Mouse (Mus musculus): ENCODE data around the gene Brwd1. TPM values are rescaled to one million over a fixed set of nuclear protein-coding genes. Genes with fewer than 3 reads are reported as not detected.
A peak's percentile ranks its signal among the peaks of the same experiment; 100 is the strongest.
"Not testable (repeated sequence)": the region's sequence is repeated elsewhere in the genome, so short reads cannot be mapped to it uniquely, and the experiment has no call there.

Gene Brwd1
- polyA plus RNA-seq, 1 experiment = 48.5 TPM

DNA sequence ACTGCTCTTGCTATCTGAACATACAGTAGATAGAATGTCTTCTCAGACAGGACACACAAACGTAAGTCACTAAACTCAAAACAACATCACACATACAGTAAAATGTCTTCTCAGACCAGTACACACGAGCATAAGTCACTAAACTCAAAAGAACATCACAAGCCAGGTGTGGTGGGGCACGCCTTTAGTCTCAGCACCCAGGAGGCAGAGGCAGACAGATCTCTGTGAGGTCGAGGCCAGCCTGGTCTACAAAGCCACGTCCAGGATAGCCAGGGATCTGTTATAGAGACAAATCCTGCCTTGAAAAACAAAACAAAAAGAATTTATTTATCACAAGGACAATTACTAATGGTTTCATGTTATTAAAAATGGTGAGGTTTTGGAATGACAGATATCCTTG, 56.1 kb downstream of the Brwd1 start:
- no peak overlapping the region for H3K27ac ChIP-seq (ENCODE audit: control insufficient read depth, insufficient read depth, low read length)
- H3K4me1 ChIP-seq (replicated peaks; ENCODE audit: control insufficient read depth, insufficient read depth, low read length) = no peaks in the 10 kb centered on the region
- no peak for DNase-seq
- 96% methylated on average over 5 of the region's 5 CpGs for WGBS
- no peak overlapping the region for H3K4me3 ChIP-seq (ENCODE audit: control insufficient read depth, insufficient read depth, low read length)
- no peaks in the 10 kb centered on the region for H3K27me3 ChIP-seq (ENCODE audit: control insufficient read depth, insufficient read depth, low read length)
- TF ChIP-seq CTCF (IDR thresholded peaks at IDR 0.05; ENCODE audit: borderline replicate concordance, control insufficient read depth, extremely low read depth, insufficient read depth, low read length, poor library complexity) (no peak), POLR2A (IDR thresholded peaks at IDR 0.05; ENCODE audit: control insufficient read depth, extremely low read depth, insufficient read depth, low read length, poor library complexity) (no peak)
- peaks cover 82% of the 10 kb centered on the region for H3K36me3 ChIP-seq (ENCODE audit: control insufficient read depth, insufficient read depth, low read length)

DNA sequence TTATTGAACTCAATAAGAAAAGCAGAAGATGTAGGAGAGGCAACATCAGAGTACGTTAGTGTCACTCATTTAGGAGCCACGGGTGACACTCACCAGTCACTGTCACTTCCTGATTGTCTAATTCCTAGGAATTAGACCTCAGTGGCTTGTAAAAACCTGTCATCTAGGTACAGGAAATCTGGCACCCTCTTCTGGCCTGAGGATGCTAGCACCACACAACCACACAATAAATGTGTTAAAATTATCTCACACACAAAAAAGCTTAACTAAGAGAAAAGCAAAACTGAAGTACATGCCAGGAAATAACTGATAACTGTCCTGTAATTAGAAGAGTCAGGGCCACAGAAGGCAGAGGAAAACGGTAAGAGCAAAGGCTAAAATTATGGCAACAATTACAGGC, 57.1 kb downstream of the Brwd1 start:
- TF ChIP-seq CTCF (IDR thresholded peaks at IDR 0.05; ENCODE audit: borderline replicate concordance, control insufficient read depth, extremely low read depth, insufficient read depth, low read length, poor library complexity) (no peak), POLR2A (IDR thresholded peaks at IDR 0.05; ENCODE audit: control insufficient read depth, extremely low read depth, insufficient read depth, low read length, poor library complexity) (no peak)
- Histone ChIP-seq H3K27ac (ENCODE audit: control insufficient read depth, insufficient read depth, low read length) (no peak overlapping the region), H3K27me3 (ENCODE audit: control insufficient read depth, insufficient read depth, low read length) (no peaks in the 10 kb centered on the region), H3K4me1 (replicated peaks; ENCODE audit: control insufficient read depth, insufficient read depth, low read length) (no peaks in the 10 kb centered on the region), H3K36me3 (ENCODE audit: control insufficient read depth, insufficient read depth, low read length) (peaks cover 82% of the 10 kb centered on the region), H3K4me3 (ENCODE audit: control insufficient read depth, insufficient read depth, low read length) (no peak overlapping the region)
- 87% methylated on average over 3 of the region's 3 CpGs for WGBS
- DNase-seq = no peak

DNA sequence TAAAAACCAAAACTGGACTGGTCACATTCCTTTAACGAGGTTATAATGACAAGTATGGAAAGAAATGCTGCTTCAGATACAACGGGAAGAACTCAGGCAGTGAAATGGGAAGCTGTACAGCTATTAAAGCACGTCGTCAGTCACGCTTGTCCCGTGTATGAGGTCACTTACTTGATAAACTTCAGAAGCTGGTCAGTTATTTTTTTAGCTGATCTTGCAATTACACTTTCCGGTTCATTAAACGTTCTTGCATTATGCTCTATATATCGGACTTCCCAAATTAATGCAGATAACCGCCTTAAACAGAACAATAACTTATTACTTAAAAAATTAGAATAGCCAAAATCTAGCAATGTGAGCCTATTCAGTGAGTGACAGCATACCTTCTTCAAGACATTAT, 61.3 kb downstream of the Brwd1 start:
- 95% methylated on average over 10 of the region's 10 CpGs for WGBS
- H3K36me3 ChIP-seq (ENCODE audit: control insufficient read depth, insufficient read depth, low read length) = peaks cover 81% of the 10 kb centered on the region
- no peaks in the 10 kb centered on the region for H3K27me3 ChIP-seq (ENCODE audit: control insufficient read depth, insufficient read depth, low read length)
- no peaks in the 10 kb centered on the region for H3K4me1 ChIP-seq (replicated peaks; ENCODE audit: control insufficient read depth, insufficient read depth, low read length)
- no peak overlapping the region for H3K27ac ChIP-seq (ENCODE audit: control insufficient read depth, insufficient read depth, low read length)
- no peak overlapping the region for H3K4me3 ChIP-seq (ENCODE audit: control insufficient read depth, insufficient read depth, low read length)
- DNase-seq = no peak
- no peak for TF ChIP-seq CTCF (IDR thresholded peaks at IDR 0.05; ENCODE audit: borderline replicate concordance, control insufficient read depth, extremely low read depth, insufficient read depth, low read length, poor library complexity)
- TF ChIP-seq POLR2A (IDR thresholded peaks at IDR 0.05; ENCODE audit: control insufficient read depth, extremely low read depth, insufficient read depth, low read length, poor library complexity) = no peak

DNA sequence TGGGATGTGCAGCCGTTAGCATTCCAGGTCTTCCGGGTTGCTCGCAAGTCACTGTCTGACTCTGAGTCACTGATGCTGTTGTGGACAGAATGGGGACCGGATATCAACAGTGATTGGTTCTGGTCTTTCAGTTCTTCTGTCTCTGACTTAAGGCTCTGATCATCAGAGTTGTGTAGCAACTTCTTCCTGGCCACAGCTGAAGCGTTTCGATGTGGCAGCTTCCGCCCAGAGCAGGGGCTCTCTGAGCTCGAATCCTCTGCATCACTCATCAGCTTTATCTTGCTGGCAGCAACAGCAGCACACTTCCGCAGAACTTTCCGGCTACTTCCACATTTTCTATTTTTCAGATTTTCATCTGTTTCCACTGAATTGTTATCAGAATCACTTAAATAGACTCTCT, 73.2 kb downstream of the Brwd1 start:
- H3K27me3 ChIP-seq (ENCODE audit: control insufficient read depth, insufficient read depth, low read length); H3K4me3 ChIP-seq (ENCODE audit: control insufficient read depth, insufficient read depth, low read length); DNase-seq; H3K4me1 ChIP-seq (replicated peaks; ENCODE audit: control insufficient read depth, insufficient read depth, low read length); H3K27ac ChIP-seq (ENCODE audit: control insufficient read depth, insufficient read depth, low read length): not testable (repeated sequence)
- no CpG with 5 or more reads among the region's 10 CpGs for WGBS
- H3K36me3 ChIP-seq (ENCODE audit: control insufficient read depth, insufficient read depth, low read length) = peaks cover 22% of the 10 kb centered on the region

DNA sequence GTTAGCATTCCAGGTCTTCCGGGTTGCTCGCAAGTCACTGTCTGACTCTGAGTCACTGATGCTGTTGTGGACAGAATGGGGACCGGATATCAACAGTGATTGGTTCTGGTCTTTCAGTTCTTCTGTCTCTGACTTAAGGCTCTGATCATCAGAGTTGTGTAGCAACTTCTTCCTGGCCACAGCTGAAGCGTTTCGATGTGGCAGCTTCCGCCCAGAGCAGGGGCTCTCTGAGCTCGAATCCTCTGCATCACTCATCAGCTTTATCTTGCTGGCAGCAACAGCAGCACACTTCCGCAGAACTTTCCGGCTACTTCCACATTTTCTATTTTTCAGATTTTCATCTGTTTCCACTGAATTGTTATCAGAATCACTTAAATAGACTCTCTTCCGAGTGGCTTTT, 78.0 kb downstream of the Brwd1 start:
- peaks cover 35% of the 10 kb centered on the region for H3K36me3 ChIP-seq (ENCODE audit: control insufficient read depth, insufficient read depth, low read length)
- H3K4me1 ChIP-seq (replicated peaks; ENCODE audit: control insufficient read depth, insufficient read depth, low read length); H3K27me3 ChIP-seq (ENCODE audit: control insufficient read depth, insufficient read depth, low read length); H3K4me3 ChIP-seq (ENCODE audit: control insufficient read depth, insufficient read depth, low read length); H3K27ac ChIP-seq (ENCODE audit: control insufficient read depth, insufficient read depth, low read length); DNase-seq: not testable (repeated sequence)
- no CpG with 5 or more reads among the region's 10 CpGs for WGBS

DNA sequence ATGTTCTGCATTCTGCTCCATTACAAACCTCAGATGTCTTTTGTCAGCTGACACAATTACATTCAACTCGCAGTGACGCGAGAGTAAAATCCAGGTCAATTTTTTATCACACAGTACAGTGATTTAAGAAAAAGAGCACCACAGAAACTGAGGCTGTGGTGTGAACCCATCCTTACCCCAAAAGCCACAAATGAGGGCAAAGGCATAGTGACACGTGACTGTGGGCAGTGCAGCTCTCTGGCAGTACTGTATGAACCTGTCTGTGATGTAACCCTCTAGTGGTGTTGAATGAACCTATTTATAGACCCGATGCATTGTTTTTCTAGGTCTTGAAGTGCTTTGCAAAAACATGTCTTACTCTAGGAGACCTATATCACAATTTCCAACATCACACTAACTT, 83.0 kb downstream of the Brwd1 start:
- Histone ChIP-seq H3K27me3 (ENCODE audit: control insufficient read depth, insufficient read depth, low read length) (no peaks in the 10 kb centered on the region), H3K4me1 (replicated peaks; ENCODE audit: control insufficient read depth, insufficient read depth, low read length) (0 out of 2 replicates have a peak, but pooled peaks cover 6% of the 10 kb centered on the region), H3K4me3 (ENCODE audit: control insufficient read depth, insufficient read depth, low read length) (no peak overlapping the region), H3K36me3 (ENCODE audit: control insufficient read depth, insufficient read depth, low read length) (peaks cover 25% of the 10 kb centered on the region), H3K27ac (ENCODE audit: control insufficient read depth, insufficient read depth, low read length) (no peak overlapping the region)
- TF ChIP-seq CTCF (IDR thresholded peaks at IDR 0.05; ENCODE audit: borderline replicate concordance, control insufficient read depth, extremely low read depth, insufficient read depth, low read length, poor library complexity) (no peak), POLR2A (IDR thresholded peaks at IDR 0.05; ENCODE audit: control insufficient read depth, extremely low read depth, insufficient read depth, low read length, poor library complexity) (no peak)
- 13% methylated on average over 5 of the region's 5 CpGs for WGBS
- peak; percentile 45 for DNase-seq

DNA sequence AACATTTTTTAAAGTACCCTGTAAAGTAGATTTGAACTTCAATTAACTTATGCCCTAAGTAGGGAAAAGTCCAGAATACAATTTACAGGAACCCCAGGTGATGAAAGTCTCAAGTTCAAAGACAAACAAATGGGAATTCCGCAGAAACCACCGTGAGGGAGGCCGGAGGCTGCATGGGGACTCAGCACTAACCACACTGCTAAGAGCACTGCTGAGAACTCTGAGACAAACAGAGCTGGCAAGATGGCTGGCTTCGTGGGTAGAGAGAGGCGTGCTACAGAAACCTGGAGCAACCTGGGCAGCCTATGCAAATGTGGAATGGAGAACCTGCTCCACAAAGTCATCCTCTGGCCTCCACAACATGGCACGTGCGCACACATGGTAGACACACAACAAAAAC, 86.2 kb downstream of the Brwd1 start:
- Histone ChIP-seq H3K27ac (ENCODE audit: control insufficient read depth, insufficient read depth, low read length) (no peak overlapping the region), H3K4me1 (replicated peaks; ENCODE audit: control insufficient read depth, insufficient read depth, low read length) (0 out of 2 replicates have a peak, but pooled peaks cover 6% of the 10 kb centered on the region), H3K27me3 (ENCODE audit: control insufficient read depth, insufficient read depth, low read length) (no peaks in the 10 kb centered on the region), H3K4me3 (ENCODE audit: control insufficient read depth, insufficient read depth, low read length) (no peak overlapping the region), H3K36me3 (ENCODE audit: control insufficient read depth, insufficient read depth, low read length) (peaks cover 8% of the 10 kb centered on the region)
- no peak for DNase-seq
- TF ChIP-seq CTCF (IDR thresholded peaks at IDR 0.05; ENCODE audit: borderline replicate concordance, control insufficient read depth, extremely low read depth, insufficient read depth, low read length, poor library complexity) (no peak), POLR2A (IDR thresholded peaks at IDR 0.05; ENCODE audit: control insufficient read depth, extremely low read depth, insufficient read depth, low read length, poor library complexity) (no peak)
- WGBS = 93% methylated on average over 7 of the region's 7 CpGs

DNA sequence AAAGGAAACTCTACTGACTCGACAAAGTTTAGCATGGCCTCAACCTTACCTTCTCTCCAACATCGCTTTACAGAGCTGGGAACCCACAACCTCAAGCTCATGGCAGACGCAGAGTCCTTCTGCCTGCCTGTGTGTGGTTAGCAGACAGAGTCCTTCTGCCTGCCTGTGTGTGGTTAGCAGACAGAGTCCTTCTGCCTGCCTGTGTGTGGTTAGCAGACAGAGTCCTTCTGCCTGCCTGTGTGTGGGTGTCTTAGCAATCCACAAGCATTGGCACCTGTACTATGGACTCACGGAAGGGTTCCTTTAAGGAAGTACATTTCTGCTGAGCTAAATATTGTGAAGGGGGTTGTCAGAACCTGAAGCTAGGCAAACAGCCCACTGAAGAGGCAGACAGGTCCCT, 87.8 kb downstream of the Brwd1 start:
- WGBS = 6% methylated on average over 4 of the region's 4 CpGs
- DNase-seq = not testable (repeated sequence)

More for the DNA sequence above, 87.8 kb downstream of the Brwd1 start:
- H3K4me1 ChIP-seq (replicated peaks; ENCODE audit: control insufficient read depth, insufficient read depth, low read length); H3K36me3 ChIP-seq (ENCODE audit: control insufficient read depth, insufficient read depth, low read length); H3K27me3 ChIP-seq (ENCODE audit: control insufficient read depth, insufficient read depth, low read length); H3K4me3 ChIP-seq (ENCODE audit: control insufficient read depth, insufficient read depth, low read length); H3K27ac ChIP-seq (ENCODE audit: control insufficient read depth, insufficient read depth, low read length): not testable (repeated sequence)

All from thymus, adult 2 months (tissue).